Mouse (Mus musculus) midbrain, embryonic 11.5 days (tissue): ENCODE data around the gene Ncaph. TPM values are rescaled to one million over a fixed set of nuclear protein-coding genes. Genes with fewer than 3 reads are reported as not detected.
"Not testable (repeated sequence)": the region's sequence is repeated elsewhere in the genome, so short reads cannot be mapped to it uniquely, and the experiment has no call there.

Experiments used
- ATAC-seq: fragments of 200-750 bp; cut with Nextera tagmentation; 2 replicates; pipeline ENCODE4 v1.8.0; 2017; ENCODE audit warnings: moderate TSS enrichment, moderate library complexity; ENCODE audit not compliant: low FRiP score
- DNase-seq: peaks from one replicate; pipeline ENCODE4 v3.0.0; 2015; ENCODE audit warnings: low spot score; ENCODE audit errors: missing footprints
- H3K27ac ChIP-seq: fragments of 300-500 bp; sonication (generic); 2 replicates; pipeline ENCODE4 v1.5.1; 2014; ENCODE audit warnings: low read depth, low read length
- H3K27me3 ChIP-seq: fragments of 300-500 bp; sonication (generic); 2 replicates; pipeline ENCODE4 v1.6.1; 2014; ENCODE audit warnings: mild to moderate bottlenecking, low read length, moderate library complexity, mixed read lengths; ENCODE audit not compliant: control insufficient read depth, insufficient read depth
- H3K36me3 ChIP-seq: fragments of 300-500 bp; sonication (generic); 2 replicates; pipeline ENCODE4 v1.6.1; 2014; ENCODE audit warnings: mild to moderate bottlenecking, low read length, moderate library complexity, mixed read lengths; ENCODE audit not compliant: control insufficient read depth, insufficient read depth
- H3K4me1 ChIP-seq: fragments of 300-500 bp; sonication (generic); 2 replicates; pipeline ENCODE4 v1.6.1; 2014; ENCODE audit warnings: low read length; ENCODE audit not compliant: control insufficient read depth, insufficient read depth
- H3K4me2 ChIP-seq: fragments of 300-500 bp; sonication (generic); 2 replicates; pipeline ENCODE4 v1.6.1; 2014; ENCODE audit warnings: mild to moderate bottlenecking, moderate library complexity
- H3K4me3 ChIP-seq: fragments of 300-500 bp; sonication (generic); 2 replicates; pipeline ENCODE4 v1.5.1; 2014; ENCODE audit warnings: low read depth, low read length
- H3K9ac ChIP-seq: fragments of 300-500 bp; sonication (generic); 2 replicates; pipeline ENCODE4 v1.6.1; 2014; ENCODE audit warnings: low read length
- H3K9me3 ChIP-seq: fragments of 300-500 bp; sonication (generic); 2 replicates; pipeline ENCODE4 v1.6.1; 2016; ENCODE audit warnings: low read length; ENCODE audit not compliant: control insufficient read depth
- WGBS: fragments of 180-500 bp; shearing (Covaris S2); extraction: QIAGEN DNeasy Blood & Tissue Kit; methylation state at CpG from one replicate; pipeline ENCODE4 v1.1.7; 2014; 5-methylcytosine and 5-hydroxymethylcytosine counted together
- polyA plus RNA-seq: library from polyadenylated mRNA; unstranded; fragments of >200 nt; fragmentation: Nextera tagmentation; extraction: Ambion mirVana; gene quantifications from 2 replicates; pipeline ENCODE4 v1.2.1, GENCODE M21; 2014

The Ncaph gene
- polyA plus RNA-seq, 1 experiment from 2014 or later = 112 TPM

GRCm38 (mm10) chr2:127121591-127122235 is 12.0 kb downstream of the Ncaph start:
- no peak overlapping the region for H3K27ac ChIP-seq
- WGBS = 96% methylated on average over 8 of the region's 8 CpGs
- no peak for ATAC-seq

GRCm38 (mm10) chr2:127108986-127109385 is 24.8 kb downstream of the Ncaph start:
- H3K27ac ChIP-seq = no peak overlapping the region
- H3K27me3 ChIP-seq = no peaks in the 10 kb centered on the region
- H3K9ac ChIP-seq = no peak overlapping the region
- DNase-seq (no peak), ATAC-seq (no peak)
- H3K9me3 ChIP-seq = no peaks in the 10 kb centered on the region
- H3K4me2 ChIP-seq = no peak overlapping the region
- H3K4me1 ChIP-seq = no peaks in the 10 kb centered on the region
- H3K36me3 ChIP-seq = peaks cover 45% of the 10 kb centered on the region
- no peak overlapping the region for H3K4me3 ChIP-seq
- 93% methylated on average over 4 of the region's 4 CpGs for WGBS

More at GRCm38 (mm10) chr2:127121591-127122235, 12.0 kb downstream of the Ncaph start:
- Histone ChIP-seq H3K4me2 (no peak overlapping the region), H3K4me3 (no peak overlapping the region), H3K27me3 (no peaks in the 10 kb centered on the region), H3K9me3 (no peaks in the 10 kb centered on the region), H3K9ac (no peak overlapping the region), H3K36me3 (peaks cover 28% of the 10 kb centered on the region), H3K4me1 (no peaks in the 10 kb centered on the region)
- no peak for DNase-seq

GRCm38 (mm10) chr2:127092000-127092399 is 41.8 kb downstream of the Ncaph start:
- Histone ChIP-seq H3K4me1 (no peaks in the 10 kb centered on the region), H3K9ac (no peak overlapping the region), H3K27ac (no peak overlapping the region), H3K9me3 (no peaks in the 10 kb centered on the region), H3K4me3 (no peak overlapping the region), H3K27me3 (no peaks in the 10 kb centered on the region), H3K36me3 (no peaks in the 10 kb centered on the region), H3K4me2 (no peak overlapping the region)
- WGBS = 80% methylated on average over 8 of the region's 8 CpGs
- ATAC-seq = no peak
- no peak for DNase-seq

GRCm38 (mm10) chr2:127090151-127090550 is 43.6 kb downstream of the Ncaph start:
- ATAC-seq, H3K27ac ChIP-seq, DNase-seq, H3K4me1 ChIP-seq, H3K9me3 ChIP-seq, H3K9ac ChIP-seq, H3K4me3 ChIP-seq, H3K4me2 ChIP-seq, H3K36me3 ChIP-seq, H3K27me3 ChIP-seq: not testable (repeated sequence)

GRCm38 (mm10) chr2:127086235-127086634 is 47.5 kb downstream of the Ncaph start:
- Histone ChIP-seq H3K9me3 (no peaks in the 10 kb centered on the region), H3K4me3 (no peak overlapping the region), H3K36me3 (no peaks in the 10 kb centered on the region), H3K4me2 (no peak overlapping the region), H3K27me3 (no peaks in the 10 kb centered on the region), H3K9ac (no peak overlapping the region), H3K27ac (no peak overlapping the region), H3K4me1 (no peaks in the 10 kb centered on the region)
- ATAC-seq (no peak), DNase-seq (no peak)
- WGBS = 90% methylated on average over 5 of the region's 5 CpGs

- no peak overlapping the region for H3K4me2 ChIP-seq
- WGBS = 92% methylated on average over 11 of the region's 11 CpGs
- DNase-seq = no peak
- H3K36me3 ChIP-seq = no peaks in the 10 kb centered on the region
- no peaks in the 10 kb centered on the region for H3K9me3 ChIP-seq
- H3K4me1 ChIP-seq = no peaks in the 10 kb centered on the region
- H3K4me3 ChIP-seq = no peak overlapping the region
- no peak for ATAC-seq
- H3K27ac ChIP-seq = no peak overlapping the region
- H3K9ac ChIP-seq = no peak overlapping the region
- H3K27me3 ChIP-seq = no peaks in the 10 kb centered on the region
Observed at GRCm38 (mm10) chr2:127080591-127081218, 53.0 kb downstream of the Ncaph start.

GRCm38 (mm10) chr2:127079881-127080590 is 53.7 kb downstream of the Ncaph start:
- no peak for DNase-seq
- H3K9me3 ChIP-seq = no peaks in the 10 kb centered on the region
- no peak overlapping the region for H3K27ac ChIP-seq
- no peak overlapping the region for H3K4me3 ChIP-seq
- H3K36me3 ChIP-seq = no peaks in the 10 kb centered on the region
- H3K4me1 ChIP-seq = no peaks in the 10 kb centered on the region
- no peak for ATAC-seq
- WGBS = 91% methylated on average over 11 of the region's 11 CpGs
- no peaks in the 10 kb centered on the region for H3K27me3 ChIP-seq
- H3K9ac ChIP-seq = no peak overlapping the region
- no peak overlapping the region for H3K4me2 ChIP-seq

GRCm38 (mm10) chr2:127079066-127079465 is 54.7 kb downstream of the Ncaph start:
- 76% methylated on average over 2 of the region's 2 CpGs for WGBS
- H3K4me1 ChIP-seq, ATAC-seq: not testable (repeated sequence)

GRCm38 (mm10) chr2:127077611-127078010 is 56.1 kb downstream of the Ncaph start:
- ATAC-seq (no peak), DNase-seq (no peak)
- Histone ChIP-seq H3K9ac (no peak overlapping the region), H3K36me3 (no peaks in the 10 kb centered on the region), H3K27me3 (no peaks in the 10 kb centered on the region), H3K4me3 (no peak overlapping the region), H3K27ac (no peak overlapping the region), H3K4me2 (no peak overlapping the region), H3K4me1 (no peaks in the 10 kb centered on the region), H3K9me3 (no peaks in the 10 kb centered on the region)
- WGBS = 72% methylated on average over 9 of the region's 9 CpGs

More at GRCm38 (mm10) chr2:127079066-127079465, 54.7 kb downstream of the Ncaph start:
- not testable (repeated sequence) for H3K27ac ChIP-seq, H3K9ac ChIP-seq, H3K4me3 ChIP-seq, H3K27me3 ChIP-seq, DNase-seq, H3K4me2 ChIP-seq, H3K36me3 ChIP-seq, H3K9me3 ChIP-seq
